Mouse (Mus musculus): ENCODE data around the gene Map10.

Gene Map10

GRCm38 (mm10) chr8:125670420-125670819 is 802 bp downstream of the Map10 start:
- no peak for DNase-seq (ENCODE audit: extremely low read depth, low read depth)

- DNase-seq (ENCODE audit: extremely low read depth, low read depth) = no peak
Observed at GRCm38 (mm10) chr8:125670906-125671305, 1.3 kb downstream of the Map10 start.

DNA sequence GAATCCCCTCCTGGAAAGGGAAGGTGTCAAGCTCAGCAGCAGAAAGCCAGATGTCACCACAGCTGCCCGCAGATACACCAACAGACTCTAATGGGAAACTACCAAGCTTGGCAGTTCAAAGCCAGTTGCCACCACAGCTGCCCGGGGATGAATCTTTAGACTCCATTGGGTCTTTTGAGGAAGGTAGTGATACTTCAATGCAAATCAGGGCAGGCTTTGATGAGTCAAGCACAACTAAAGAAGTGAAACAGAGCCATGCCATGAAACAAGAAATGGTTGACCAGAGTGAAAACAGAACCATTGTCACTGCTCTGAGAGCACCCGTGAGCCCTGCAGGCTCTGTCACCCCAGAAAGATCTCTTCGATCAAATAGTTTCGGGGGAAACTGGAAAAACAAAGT is 1.8 kb downstream of the Map10 start:
- no peak for DNase-seq (ENCODE audit: extremely low read depth, low read depth)

- DNase-seq (ENCODE audit: extremely low read depth, low read depth) = no peak
Observed at GRCm38 (mm10) chr8:125675796-125676195, 6.2 kb downstream of the Map10 start.

- no peak for DNase-seq (ENCODE audit: extremely low read depth, low read depth)
Observed at GRCm38 (mm10) chr8:125677484-125677883, 7.9 kb downstream of the Map10 start.

DNA sequence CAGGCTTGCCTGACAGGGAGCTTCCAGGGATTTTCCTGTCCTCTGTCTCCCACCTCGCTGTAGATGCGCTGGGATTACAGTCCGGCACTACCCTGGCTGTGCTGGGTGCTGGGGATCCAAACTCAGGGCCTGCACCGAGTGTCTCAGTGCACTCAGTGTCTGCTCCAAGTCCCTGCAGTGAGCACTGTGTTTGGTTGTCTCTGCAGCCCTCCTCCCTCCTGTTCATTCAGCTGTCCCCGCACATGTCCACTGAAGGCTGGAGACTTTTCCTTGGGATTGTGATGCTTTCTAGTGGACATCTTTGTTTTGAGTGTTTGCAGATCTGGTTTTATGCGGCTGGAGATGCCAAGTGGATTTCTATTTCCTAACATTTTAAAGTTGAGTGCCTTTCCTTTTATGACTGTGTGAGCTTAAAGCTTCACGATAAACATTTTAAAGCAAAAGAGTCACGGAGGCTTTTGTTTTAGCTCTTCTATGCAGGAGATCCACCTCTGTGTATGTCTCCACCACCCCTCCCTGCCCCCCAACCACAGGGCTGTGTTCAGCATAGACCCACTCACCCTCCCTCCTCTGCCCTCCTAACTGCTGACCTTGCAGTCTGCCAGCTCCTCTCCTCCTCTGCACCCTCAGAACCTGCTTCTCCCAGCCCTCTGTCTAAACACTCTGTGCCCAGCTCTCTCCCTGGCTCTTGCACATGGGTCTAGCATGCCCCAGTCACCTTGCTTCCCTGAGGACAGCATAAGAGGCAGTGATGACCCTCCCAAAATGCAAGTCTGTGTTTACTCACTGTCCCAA is 9.4 kb downstream of the Map10 start:
- DNase-seq (ENCODE audit: extremely low read depth, low read depth) = no peak

DNA sequence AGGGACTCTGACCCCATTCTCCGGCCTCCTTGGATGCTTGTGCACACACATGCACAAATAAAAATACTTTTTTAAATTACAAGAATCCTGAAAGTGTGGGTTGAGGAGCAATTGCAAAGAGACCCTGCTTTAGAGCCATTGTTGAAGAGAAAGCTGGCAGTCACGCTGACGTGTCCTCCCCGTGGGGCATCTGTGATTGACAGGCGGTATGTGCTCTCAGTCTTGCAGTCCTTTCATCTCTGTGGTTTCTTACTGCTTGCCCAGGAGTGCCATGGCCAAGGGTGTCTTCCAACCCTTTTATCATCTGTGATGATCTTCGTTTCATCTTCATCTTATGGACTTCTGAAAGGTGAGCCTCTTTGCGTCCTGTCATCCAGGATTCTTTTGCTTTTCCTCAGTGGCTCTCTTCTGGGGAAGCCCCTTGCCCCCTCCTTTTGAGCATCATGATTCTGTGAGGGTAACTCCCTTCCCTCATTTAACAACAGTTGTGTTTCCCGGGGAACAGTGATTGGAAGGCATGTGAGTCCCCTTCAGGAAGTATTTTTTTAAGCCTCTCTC is 11.3 kb downstream of the Map10 start:
- no peak for DNase-seq (ENCODE audit: extremely low read depth, low read depth)

DNA sequence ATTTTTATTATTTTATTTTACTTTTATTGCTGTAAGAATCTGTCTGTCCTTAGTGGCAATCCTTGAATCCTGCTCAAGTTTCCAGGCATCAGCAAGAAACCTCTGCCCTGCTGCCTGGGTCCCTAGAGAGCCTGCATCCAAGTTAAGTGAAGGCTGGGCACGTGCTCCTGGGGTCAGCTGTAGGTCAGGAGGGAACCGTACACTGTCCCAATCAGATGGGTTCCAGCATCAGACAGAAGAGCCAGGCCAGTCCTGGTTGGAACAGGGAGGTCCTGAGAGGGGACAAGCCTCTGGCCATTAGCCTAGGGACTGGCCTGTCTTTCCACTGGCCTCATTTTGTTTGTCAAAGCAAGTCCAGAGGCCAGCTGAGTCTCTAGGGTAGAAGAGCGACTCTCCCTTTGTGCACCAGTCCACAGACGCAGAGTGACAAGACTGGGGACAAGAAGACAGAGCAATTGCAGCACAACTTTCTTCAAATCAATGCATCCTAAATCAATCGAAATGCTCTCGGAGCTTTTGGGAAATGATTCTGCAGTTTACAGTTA is 15.7 kb downstream of the Map10 start:
- DNase-seq (ENCODE audit: extremely low read depth, low read depth) = no peak

GRCm38 (mm10) chr8:125686221-125686865 is 16.7 kb downstream of the Map10 start:
- DNase-seq (ENCODE audit: extremely low read depth, low read depth) = no peak

DNA sequence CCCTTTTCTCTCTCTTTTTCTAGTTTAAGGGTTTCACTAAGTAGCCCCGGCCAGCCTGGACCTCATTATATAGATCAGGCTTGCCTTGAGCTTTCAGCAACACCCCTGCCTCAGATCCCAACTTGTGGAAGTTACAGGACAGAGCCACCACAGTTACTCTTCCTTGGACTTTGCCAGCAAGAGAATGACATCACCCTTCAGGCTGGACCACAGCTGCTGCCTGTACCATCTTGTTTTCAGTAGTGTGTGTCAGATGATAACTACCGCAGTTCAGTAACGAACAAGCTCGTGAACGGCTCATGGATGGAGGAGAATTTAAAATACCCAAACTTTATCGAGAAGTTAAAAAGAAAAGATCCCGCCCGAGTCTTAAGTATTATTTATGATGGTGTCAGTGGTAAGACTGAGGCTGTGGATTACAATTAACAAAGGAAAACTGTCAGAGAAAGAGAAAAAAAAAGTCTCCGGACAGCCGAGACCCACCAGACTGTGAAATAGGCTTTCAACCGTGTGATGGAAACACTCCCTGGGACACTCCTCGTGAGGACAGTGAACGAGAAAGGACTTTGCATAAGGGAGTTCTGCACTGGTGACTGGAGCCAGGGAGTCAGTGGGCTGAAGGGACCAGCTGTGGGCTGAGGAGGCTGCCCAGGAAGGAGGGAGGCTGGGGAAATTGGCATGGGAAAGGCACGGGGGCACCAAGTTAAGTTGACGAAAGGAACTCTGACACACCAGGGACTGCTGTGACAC is 20.7 kb downstream of the Map10 start:
- no peak for DNase-seq (ENCODE audit: extremely low read depth, low read depth)

GRCm38 (mm10) chr8:125690961-125691360 is 21.3 kb downstream of the Map10 start:
- DNase-seq (ENCODE audit: extremely low read depth, low read depth) = no peak

- no peak for DNase-seq (ENCODE audit: extremely low read depth, low read depth)
Observed at GRCm38 (mm10) chr8:125692447-125692846, 22.8 kb downstream of the Map10 start.

DNA sequence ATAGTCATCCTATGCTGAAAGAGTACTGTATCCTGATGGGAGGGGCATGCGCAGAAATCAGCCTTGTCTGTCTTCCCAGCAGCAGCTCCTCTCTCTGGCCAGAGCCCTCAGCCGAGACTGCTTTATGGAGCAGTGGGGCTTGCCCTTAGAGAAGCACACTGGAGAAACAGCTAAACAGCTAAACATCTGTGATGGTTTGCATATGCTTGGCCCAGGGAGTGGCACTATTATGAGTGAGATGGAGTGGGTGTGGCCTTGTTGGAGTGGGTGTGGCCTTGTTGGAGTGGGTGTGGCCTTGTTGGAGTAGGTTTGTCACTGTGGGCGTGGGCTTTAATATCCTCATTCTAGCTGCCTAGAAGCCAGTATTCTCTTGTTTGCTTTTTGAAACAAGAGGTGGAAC is 23.6 kb downstream of the Map10 start:
- no peak for DNase-seq (ENCODE audit: extremely low read depth, low read depth)

- no peak for DNase-seq (ENCODE audit: extremely low read depth, low read depth)
Observed at GRCm38 (mm10) chr8:125695951-125696350, 26.3 kb downstream of the Map10 start.

GRCm38 (mm10) chr8:125699391-125700025 is 29.9 kb downstream of the Map10 start:
- DNase-seq (ENCODE audit: extremely low read depth, low read depth) = no peak

DNA sequence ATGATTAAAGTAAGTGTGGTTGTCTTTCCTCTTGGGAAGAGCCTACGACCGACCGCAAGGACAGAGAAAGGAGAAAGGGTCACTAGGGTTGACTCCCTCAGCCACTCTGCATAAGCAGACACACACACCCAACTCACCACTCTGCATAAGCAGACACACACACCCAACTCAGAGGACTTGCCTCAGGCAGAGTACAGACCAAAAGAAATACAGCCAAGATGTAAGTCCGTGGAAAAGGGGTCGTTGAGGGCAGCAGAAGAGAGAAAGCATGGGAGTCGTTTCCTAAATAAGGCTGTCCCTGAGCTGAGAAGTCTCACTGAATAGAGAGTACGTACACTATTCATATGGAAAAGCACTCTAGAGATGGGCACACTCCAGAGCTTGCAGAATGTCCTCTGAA is 30.8 kb downstream of the Map10 start:
- no peak for DNase-seq (ENCODE audit: extremely low read depth, low read depth)

- no peak for DNase-seq (ENCODE audit: extremely low read depth, low read depth)
Observed at GRCm38 (mm10) chr8:125702868-125703473, 33.4 kb downstream of the Map10 start.

DNA sequence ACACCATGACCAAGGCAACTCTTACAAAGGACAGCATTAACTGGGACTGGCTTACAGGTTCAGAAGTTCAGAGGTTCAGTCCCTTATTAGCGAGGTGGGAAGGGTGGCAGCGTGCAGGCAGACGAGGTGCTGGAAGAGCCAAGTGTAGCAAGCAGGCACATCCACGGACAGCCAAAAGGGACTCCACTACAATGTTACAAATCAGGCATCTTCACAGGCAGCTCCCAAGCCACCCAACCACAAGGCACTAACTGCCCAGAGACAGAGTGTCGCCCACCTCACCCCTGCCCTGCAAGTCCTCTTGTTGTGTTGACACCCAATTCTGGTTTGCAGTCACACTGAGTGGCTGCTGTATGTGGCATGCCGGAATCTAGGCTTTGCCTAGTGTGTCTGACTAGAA is 34.8 kb downstream of the Map10 start:
- no peak for DNase-seq (ENCODE audit: extremely low read depth, low read depth)

DNA sequence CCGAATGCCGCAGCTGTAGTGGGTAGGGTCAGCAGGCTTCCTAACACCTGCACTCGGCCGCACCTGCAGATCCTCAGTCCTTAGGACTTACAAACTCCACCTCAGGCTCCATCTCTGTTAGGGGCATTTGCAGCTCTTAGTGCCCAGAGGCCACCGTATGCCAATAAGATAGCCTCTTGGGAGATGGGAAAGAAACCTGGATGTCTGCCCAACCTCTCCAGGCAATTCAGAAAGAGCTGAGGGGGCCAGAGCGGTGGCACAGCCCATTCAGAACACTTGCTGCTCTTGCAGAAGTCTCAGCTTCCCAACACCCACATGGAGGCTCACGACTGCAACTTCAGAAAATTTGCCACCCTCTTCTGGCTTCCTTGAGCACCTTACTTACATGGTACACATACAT is 36.2 kb downstream of the Map10 start:
- no peak for DNase-seq (ENCODE audit: extremely low read depth, low read depth)

DNA sequence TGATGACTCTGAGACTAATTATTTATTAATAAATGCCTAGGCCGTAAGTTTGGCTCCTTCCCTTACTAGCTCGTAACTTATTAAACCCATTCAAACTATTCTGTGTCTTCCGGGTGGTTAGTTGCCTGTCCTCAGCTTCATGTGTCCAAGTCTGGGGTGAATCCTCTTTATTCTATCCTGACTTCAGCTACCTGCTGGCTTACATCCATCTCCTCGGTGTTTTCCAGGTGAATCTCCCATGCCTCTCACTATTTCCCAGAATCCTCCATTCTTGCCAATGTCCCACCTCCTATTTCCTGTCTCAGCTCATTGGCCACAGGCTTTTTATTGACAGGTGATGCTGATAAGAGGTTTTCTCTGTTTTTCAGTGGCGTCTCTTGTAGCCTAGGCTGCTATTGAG is 39.6 kb downstream of the Map10 start:
- DNase-seq (ENCODE audit: extremely low read depth, low read depth) = no peak

DNA sequence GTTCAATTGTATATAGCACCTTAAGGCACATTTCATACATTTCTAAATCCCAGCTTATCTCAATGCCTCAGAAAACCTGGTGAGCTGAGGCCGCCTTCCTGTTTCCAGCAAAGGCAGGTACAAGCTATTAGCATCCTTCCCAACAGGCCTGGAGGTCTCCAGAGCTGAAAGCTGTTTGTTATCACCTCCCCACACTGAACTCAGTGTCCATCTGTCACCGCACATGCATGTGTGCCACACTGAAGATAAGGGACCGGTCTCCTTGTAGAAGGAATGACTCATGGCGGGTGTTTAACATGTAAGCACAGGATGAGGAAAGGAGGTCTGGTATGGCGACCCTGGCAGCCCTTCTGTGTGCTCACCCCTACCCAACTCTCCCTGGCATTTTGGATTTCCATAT is 41.9 kb downstream of the Map10 start:
- no peak for DNase-seq (ENCODE audit: extremely low read depth, low read depth)
